Mouse (Mus musculus) hindbrain, embryonic 11.5 days (tissue): ENCODE measurements around the gene Smpx. TPM values are rescaled to one million over a fixed set of nuclear protein-coding genes. Genes with fewer than 3 reads are reported as not detected.
A peak's percentile ranks its signal among the peaks of the same experiment; 100 is the strongest.

Experiments used
- ATAC-seq: fragments of 200-750 bp; cut with Nextera tagmentation; 2 replicates; pipeline ENCODE4 v1.8.0; 2017; ENCODE audit warnings: mild to moderate bottlenecking, moderate TSS enrichment, moderate library complexity; ENCODE audit not compliant: low FRiP score
- DNase-seq: peaks from one replicate; pipeline ENCODE4 v3.0.0-alpha.2; 2015; ENCODE audit warnings: low spot score
- H3K27ac ChIP-seq: fragments of 300-500 bp; sonication (generic); 2 replicates; pipeline ENCODE4 v1.5.1; 2014; ENCODE audit warnings: mild to moderate bottlenecking, low read depth, low read length
- H3K27me3 ChIP-seq: fragments of 300-500 bp; sonication (generic); 2 replicates; pipeline ENCODE4 v1.6.1; 2014; ENCODE audit warnings: mild to moderate bottlenecking, low read length, moderate library complexity, mixed read lengths; ENCODE audit not compliant: control insufficient read depth, insufficient read depth
- H3K36me3 ChIP-seq: fragments of 300-500 bp; sonication (generic); 2 replicates; pipeline ENCODE4 v1.6.1; 2014; ENCODE audit warnings: mild to moderate bottlenecking, low read length, moderate library complexity, mixed read lengths; ENCODE audit not compliant: control insufficient read depth, insufficient read depth
- H3K4me1 ChIP-seq: fragments of 300-500 bp; sonication (generic); replicated peaks from 2 replicates; pipeline ENCODE4 v1.6.1; 2014; ENCODE audit warnings: low read length, mixed read lengths; ENCODE audit not compliant: control insufficient read depth, insufficient read depth
- H3K4me2 ChIP-seq: fragments of 300-500 bp; sonication (generic); replicated peaks from 2 replicates; pipeline ENCODE4 v1.6.1; 2014; ENCODE audit warnings: mild to moderate bottlenecking, low read depth, low read length
- H3K4me3 ChIP-seq: fragments of 300-500 bp; sonication (generic); 2 replicates; pipeline ENCODE4 v1.5.1; 2014; ENCODE audit warnings: low read depth, low read length
- H3K9ac ChIP-seq: fragments of 300-500 bp; sonication (generic); 2 replicates; pipeline ENCODE4 v1.6.1; 2014; ENCODE audit warnings: low read depth, low read length
- H3K9me3 ChIP-seq: fragments of 300-500 bp; sonication (generic); 2 replicates; pipeline ENCODE4 v1.6.1; 2016; ENCODE audit warnings: low read length; ENCODE audit not compliant: control insufficient read depth
- WGBS: fragments of 180-500 bp; shearing (Covaris S2); extraction: QIAGEN DNeasy Blood & Tissue Kit; methylation state at CpG from one replicate; pipeline ENCODE4 v1.1.7; 2014; 5-methylcytosine and 5-hydroxymethylcytosine counted together
- polyA plus RNA-seq: library from polyadenylated mRNA; unstranded; fragments of >200 nt; fragmentation: Nextera tagmentation; extraction: Ambion mirVana; gene quantifications from 2 replicates; pipeline ENCODE4 v1.2.1, GENCODE M21; 2014

Smpx gene
- polyA plus RNA-seq, 1 experiment from 2014 or later, result not detected

- Histone ChIP-seq H3K4me2 (no peak overlapping the region), H3K4me3 (no peak overlapping the region), H3K36me3 (no peaks in the 10 kb centered on the region), H3K9ac (no peak overlapping the region), H3K27ac (no peak overlapping the region), H3K27me3 (no peaks in the 10 kb centered on the region), H3K9me3 (no peaks in the 10 kb centered on the region), H3K4me1 (no peaks in the 10 kb centered on the region)
- DNase-seq, result no peak
- WGBS, result 66% methylated on average over 3 of the region's 3 CpGs
- no peak for ATAC-seq
Observed at GRCm38 (mm10) chrX:157719907-157720306, 21.2 kb downstream of the Smpx start.

DNA sequence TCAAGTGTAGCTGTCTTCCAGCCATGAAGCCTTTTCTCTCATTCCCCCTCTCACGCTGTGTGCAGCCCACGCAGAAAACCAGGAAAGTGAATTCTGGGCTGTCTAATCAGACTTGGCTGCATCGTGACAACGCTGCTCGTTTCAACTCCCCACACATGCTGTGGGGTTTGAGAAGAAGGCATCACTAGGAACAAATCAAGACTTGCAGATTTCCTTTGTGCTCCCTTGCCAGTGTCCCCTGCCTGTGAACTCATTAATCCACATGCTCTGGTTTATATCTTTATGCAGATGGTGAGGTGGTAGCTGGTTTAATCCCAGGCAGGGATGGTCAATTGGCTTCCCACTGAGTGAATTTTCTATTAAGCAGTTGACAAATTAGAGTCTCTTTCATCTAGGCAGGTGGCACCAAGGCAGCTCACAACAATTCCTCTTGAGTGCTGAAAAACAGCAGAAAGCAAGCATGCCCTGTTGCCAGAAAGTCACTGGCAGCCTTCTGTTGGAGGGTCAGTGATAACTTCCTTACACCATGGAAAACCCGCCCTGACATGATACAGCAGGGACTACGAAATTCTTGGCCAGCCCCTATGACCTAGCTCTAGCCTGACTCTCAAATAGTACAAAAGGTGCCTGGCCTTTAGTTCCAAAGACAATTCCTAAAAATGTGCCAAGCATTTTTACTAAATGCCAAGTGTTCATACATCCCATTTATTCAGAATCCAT lies 32.1 kb downstream of the Smpx start:
- no peaks in the 10 kb centered on the region for H3K36me3 ChIP-seq
- no peaks in the 10 kb centered on the region for H3K27me3 ChIP-seq
- no peaks in the 10 kb centered on the region for H3K4me1 ChIP-seq
- H3K27ac ChIP-seq, result no peak overlapping the region
- no peak overlapping the region for H3K4me3 ChIP-seq
- H3K9me3 ChIP-seq, result no peaks in the 10 kb centered on the region
- 27% methylated on average over 7 of the region's 7 CpGs for WGBS
- ATAC-seq (no peak; the same call in 1 of the 2 replicates), DNase-seq (no peak)
- no peak overlapping the region for H3K9ac ChIP-seq
- no peak overlapping the region for H3K4me2 ChIP-seq

DNA sequence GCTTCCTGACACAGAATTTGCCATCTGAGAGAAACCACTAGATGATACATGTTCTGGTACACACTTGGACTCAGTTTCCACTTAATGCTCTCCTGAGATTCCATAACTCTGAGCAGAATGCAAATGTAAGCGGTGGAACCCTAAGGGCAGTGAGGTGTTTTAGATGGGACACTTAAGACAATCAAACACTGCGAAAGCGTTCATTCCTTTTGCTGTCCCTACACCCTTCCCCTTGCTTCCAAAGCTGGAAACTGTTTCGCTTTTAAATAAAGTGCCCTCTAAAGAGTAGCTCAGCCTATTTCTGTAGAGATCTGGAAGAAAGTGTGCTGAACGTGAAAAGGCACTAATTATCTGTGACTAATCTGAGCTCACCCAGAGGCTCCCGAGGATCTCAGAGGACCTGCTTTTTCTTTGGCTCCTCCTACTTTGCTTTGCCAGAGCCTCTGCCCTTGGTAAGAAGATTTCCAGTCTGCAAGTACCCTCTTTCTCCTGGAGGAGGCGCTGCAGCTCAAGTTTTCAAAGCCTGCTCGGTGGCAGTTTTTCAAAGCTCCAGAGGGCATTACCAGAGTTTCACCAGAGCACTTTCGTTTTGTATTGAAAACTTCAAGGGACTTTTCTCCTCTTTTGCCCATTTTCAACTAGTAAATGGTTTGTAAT lies 33.1 kb downstream of the Smpx start:
- no peak overlapping the region for H3K9ac ChIP-seq
- WGBS, result 31% methylated on average over 9 of the region's 9 CpGs
- no peak overlapping the region for H3K4me3 ChIP-seq
- H3K27me3 ChIP-seq, result no peaks in the 10 kb centered on the region
- H3K36me3 ChIP-seq, result no peaks in the 10 kb centered on the region
- ATAC-seq, result peak; percentile 82
- no peak overlapping the region for H3K27ac ChIP-seq
- H3K4me1 ChIP-seq, result no peaks in the 10 kb centered on the region
- no peak overlapping the region for H3K4me2 ChIP-seq
- H3K9me3 ChIP-seq, result no peaks in the 10 kb centered on the region
- DNase-seq, result peak; percentile 82

GRCm38 (mm10) chrX:157732346-157732745 lies 33.6 kb downstream of the Smpx start:
- H3K9ac ChIP-seq, result no peak overlapping the region
- 56% methylated on average over 3 of the region's 3 CpGs for WGBS
- DNase-seq (no peak), ATAC-seq (0 out of 2 replicates have a peak, but pooled peaks have one; percentile 38)
- H3K9me3 ChIP-seq, result no peaks in the 10 kb centered on the region
- no peak overlapping the region for H3K27ac ChIP-seq
- no peak overlapping the region for H3K4me3 ChIP-seq
- no peaks in the 10 kb centered on the region for H3K27me3 ChIP-seq
- H3K4me1 ChIP-seq, result no peaks in the 10 kb centered on the region
- no peak overlapping the region for H3K4me2 ChIP-seq
- no peaks in the 10 kb centered on the region for H3K36me3 ChIP-seq

- no peaks in the 10 kb centered on the region for H3K27me3 ChIP-seq
- H3K9me3 ChIP-seq, result no peaks in the 10 kb centered on the region
- no peak overlapping the region for H3K27ac ChIP-seq
- no peak overlapping the region for H3K9ac ChIP-seq
- H3K36me3 ChIP-seq, result no peaks in the 10 kb centered on the region
- no peak overlapping the region for H3K4me3 ChIP-seq
- no peak overlapping the region for H3K4me2 ChIP-seq
- WGBS, result 48% methylated on average over 2 of the region's 2 CpGs
- no peaks in the 10 kb centered on the region for H3K4me1 ChIP-seq
- DNase-seq (no peak), ATAC-seq (no peak)
Observed at GRCm38 (mm10) chrX:157733836-157734235, 35.1 kb downstream of the Smpx start.

- Histone ChIP-seq H3K27ac (no peak overlapping the region), H3K9ac (no peak overlapping the region), H3K4me3 (no peak overlapping the region), H3K27me3 (no peaks in the 10 kb centered on the region), H3K36me3 (no peaks in the 10 kb centered on the region), H3K9me3 (no peaks in the 10 kb centered on the region), H3K4me1 (no peaks in the 10 kb centered on the region), H3K4me2 (no peak overlapping the region)
- 81% methylated on average over 1 of the region's 1 CpGs for WGBS
- ATAC-seq (no peak), DNase-seq (no peak)
Observed at GRCm38 (mm10) chrX:157734341-157734740, 35.6 kb downstream of the Smpx start.

- Histone ChIP-seq H3K4me3 (no peak overlapping the region), H3K27ac (no peak overlapping the region), H3K36me3 (no peaks in the 10 kb centered on the region), H3K27me3 (no peaks in the 10 kb centered on the region), H3K4me2 (no peak overlapping the region), H3K9ac (no peak overlapping the region), H3K4me1 (no peaks in the 10 kb centered on the region), H3K9me3 (no peaks in the 10 kb centered on the region)
- DNase-seq, result no peak
- no peak for ATAC-seq
- 88% methylated on average over 10 of the region's 10 CpGs for WGBS
Observed at GRCm38 (mm10) chrX:157747815-157748544, 49.3 kb downstream of the Smpx start.

- H3K4me1 ChIP-seq, result no peaks in the 10 kb centered on the region
- no peaks in the 10 kb centered on the region for H3K36me3 ChIP-seq
- ATAC-seq (no peak), DNase-seq (no peak)
- no peak overlapping the region for H3K4me2 ChIP-seq
- 69% methylated on average over 4 of the region's 4 CpGs for WGBS
- H3K27ac ChIP-seq, result no peak overlapping the region
- no peak overlapping the region for H3K9ac ChIP-seq
- no peaks in the 10 kb centered on the region for H3K9me3 ChIP-seq
- no peaks in the 10 kb centered on the region for H3K27me3 ChIP-seq
- H3K4me3 ChIP-seq, result no peak overlapping the region
Observed at GRCm38 (mm10) chrX:157754559-157754958, 55.8 kb downstream of the Smpx start.
